Comparison of ENCODE assay signal across 8 mouse cellular contexts in the genomic region with DNA sequence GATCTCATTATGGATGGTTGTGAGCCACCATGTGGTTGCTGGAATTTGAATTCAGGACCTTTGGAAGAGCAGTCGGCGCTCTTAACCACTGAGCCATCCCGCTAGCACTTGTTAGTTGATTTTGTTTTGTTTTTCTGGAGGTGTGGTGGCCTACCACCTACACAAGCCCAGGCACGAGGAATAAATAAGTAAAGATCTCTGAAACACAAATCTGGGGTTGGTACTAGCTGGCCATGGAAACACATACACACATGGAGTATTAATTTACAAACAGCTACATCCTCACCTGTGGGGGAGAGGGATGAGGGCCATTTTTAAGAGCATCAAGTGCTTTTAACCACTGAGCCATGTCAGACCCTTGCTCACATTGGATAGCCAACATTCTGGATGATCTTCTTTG. TPM values are rescaled to one million over a fixed set of nuclear protein-coding genes. Genes with fewer than 3 reads are reported as not detected.
DNase-seq lines count a peak whose midpoint lies in the region; ATAC-seq and TF ChIP-seq lines count a peak whose summit lies in the region.
"Not testable (repeated sequence)": the region's sequence is repeated elsewhere in the genome, so short reads cannot be mapped to it uniquely, and the experiment has no call there.

No protein-coding gene starts in this region.

- H3K9me3 ChIP-seq in ES-Bruce4 (replicated peaks; ENCODE audit: control insufficient read depth, insufficient read depth, low read length, poor library complexity, severe bottlenecking); embryonic facial prominence, embryonic 11.5 days (replicated peaks; ENCODE audit: control insufficient read depth, low read length); heart, embryonic 12.5 days (replicated peaks); intestine, embryonic 15.5 days; liver, embryonic 11.5 days (ENCODE audit: control insufficient read depth, low read length); midbrain, embryonic 10.5 days (replicated peaks); stomach, embryonic 15.5 days: not testable (repeated sequence)

- H3K36me3 ChIP-seq in ES-Bruce4 (ENCODE audit: control insufficient read depth, insufficient read depth, low read length, poor library complexity, severe bottlenecking); embryonic facial prominence, embryonic 11.5 days (replicated peaks; ENCODE audit: control insufficient read depth, insufficient read depth, low read depth, low read length); heart, embryonic 12.5 days; intestine, embryonic 15.5 days; liver, embryonic 11.5 days (ENCODE audit: control insufficient read depth, insufficient read depth, low read length); midbrain, embryonic 10.5 days; stomach, embryonic 15.5 days: not testable (repeated sequence)

- not testable (repeated sequence) for H3K4me1 ChIP-seq in ES-Bruce4 (ENCODE audit: control insufficient read depth, insufficient read depth, low read length); embryonic facial prominence, embryonic 11.5 days (ENCODE audit: control insufficient read depth, insufficient read depth, low read length); heart, embryonic 12.5 days (replicated peaks); intestine, embryonic 15.5 days (replicated peaks); liver, embryonic 11.5 days (replicated peaks; ENCODE audit: control insufficient read depth, insufficient read depth, low read length); midbrain, embryonic 10.5 days; stomach, embryonic 15.5 days

- peak; percentile 82; the same call in 1 of the 2 replicates for ATAC-seq in embryonic facial prominence, embryonic 11.5 days (replicated peaks; ENCODE audit: insufficient number of reproducible peaks, low FRiP score, low TSS enrichment, low read depth)
- ATAC-seq in heart, embryonic 12.5 days (ENCODE audit: insufficient number of reproducible peaks, low FRiP score) = peak; percentile 90
- peak; percentile 68; the same call in 1 of the 2 replicates for ATAC-seq in intestine, embryonic 15.5 days
- ATAC-seq in liver, embryonic 11.5 days (replicated peaks; ENCODE audit: low FRiP score) = peak; percentile 74
- peak; percentile 72; the same call in 1 of the 2 replicates for ATAC-seq in stomach, embryonic 15.5 days (ENCODE audit: insufficient read depth, low FRiP score, low read depth)

- not testable (repeated sequence) for H3K9ac ChIP-seq in ES-Bruce4 (ENCODE audit: low read depth, poor library complexity, severe bottlenecking); embryonic facial prominence, embryonic 11.5 days (replicated peaks; ENCODE audit: low read length); heart, embryonic 12.5 days; intestine, embryonic 15.5 days; liver, embryonic 11.5 days (ENCODE audit: low read depth, low read length); stomach, embryonic 15.5 days

- not testable (repeated sequence) for H3K27me3 ChIP-seq in ES-Bruce4 (ENCODE audit: control insufficient read depth, insufficient read depth, low read length, poor library complexity, severe bottlenecking); embryonic facial prominence, embryonic 11.5 days (ENCODE audit: control insufficient read depth, insufficient read depth, low read length); heart, embryonic 12.5 days (replicated peaks); intestine, embryonic 15.5 days (replicated peaks); liver, embryonic 11.5 days (replicated peaks; ENCODE audit: control insufficient read depth, insufficient read depth, low read length); midbrain, embryonic 10.5 days (ENCODE audit: low read depth, poor library complexity, severe bottlenecking); stomach, embryonic 15.5 days (replicated peaks)

- H3K27ac ChIP-seq in ES-Bruce4 (ENCODE audit: insufficient read depth, low read length) = peak overlapping the region; percentile 29; the same call in 1 of the 2 replicates
- H3K27ac ChIP-seq in embryonic facial prominence, embryonic 11.5 days (replicated peaks; ENCODE audit: low read depth, low read length); heart, embryonic 12.5 days (ENCODE audit: poor library complexity, severe bottlenecking); intestine, embryonic 15.5 days; liver, embryonic 11.5 days (ENCODE audit: low read depth, low read length); midbrain, embryonic 10.5 days (replicated peaks); stomach, embryonic 15.5 days: not testable (repeated sequence)

- H3K4me3 ChIP-seq in ES-Bruce4 (ENCODE audit: low read depth, low read length); embryonic facial prominence, embryonic 11.5 days (ENCODE audit: low read depth, low read length); heart, embryonic 12.5 days; intestine, embryonic 15.5 days (replicated peaks); liver, embryonic 11.5 days (ENCODE audit: low read depth, low read length); midbrain, embryonic 10.5 days; stomach, embryonic 15.5 days (replicated peaks): not testable (repeated sequence)

- WGBS in embryonic facial prominence, embryonic 11.5 days = 77% methylated on average over 4 of the region's 4 CpGs
- 77% methylated on average over 4 of the region's 4 CpGs for WGBS in heart, embryonic 12.5 days
- 80% methylated on average over 4 of the region's 4 CpGs for WGBS in intestine, embryonic 15.5 days
- WGBS in liver, embryonic 11.5 days = 77% methylated on average over 4 of the region's 4 CpGs
- 82% methylated on average over 4 of the region's 4 CpGs for WGBS in midbrain, embryonic 10.5 days
- WGBS in stomach, embryonic 15.5 days = 78% methylated on average over 4 of the region's 4 CpGs

- not testable (repeated sequence) for TF ChIP-seq CTCF in ES-Bruce4 (IDR thresholded peaks at IDR 0.05; ENCODE audit: low read depth, low read length)

- not testable (repeated sequence) for H3K4me2 ChIP-seq in embryonic facial prominence, embryonic 11.5 days (ENCODE audit: low read depth, low read length); heart, embryonic 12.5 days; intestine, embryonic 15.5 days (replicated peaks); liver, embryonic 11.5 days; stomach, embryonic 15.5 days

- not testable (repeated sequence) for TF ChIP-seq POLR2A in ES-Bruce4 (IDR thresholded peaks at IDR 0.05; ENCODE audit: insufficient read depth, low read length)

- not testable (repeated sequence) for TF ChIP-seq EP300 in ES-Bruce4 (IDR thresholded peaks at IDR 0.05; ENCODE audit: insufficient read depth, low read depth, low read length)

- DNase-seq in brain, adult 2 months (ENCODE audit: low read depth, low spot score) = peak; percentile 29
- peak; percentile 11 for DNase-seq in embryonic facial prominence, embryonic 11.5 days (ENCODE audit: low spot score)
- peak; percentile 64 for DNase-seq in liver, embryonic 11.5 days (ENCODE audit: low spot score)
- DNase-seq in midbrain, embryonic 10.5 days (ENCODE audit: low spot score) = peak; percentile 37

RNA-seq across cellular contexts. Expression of gene Zfp746, which starts 34.7 kb away (rescaled TPM):
- 18.5 and 20.0 TPM in 2 replicates for polyA plus RNA-seq in ES-Bruce4 (2011; ENCODE audit: insufficient read depth, insufficient read length, low read depth, missing spikeins)
- polyA plus RNA-seq in embryonic facial prominence, embryonic 11.5 days (2014; fragmentation: Nextera tagmentation; extraction: Ambion mirVana) = 21.3 and 25.6 TPM in 2 replicates
- polyA plus RNA-seq in heart, embryonic 12.5 days (2016; fragmentation: Nextera tagmentation; extraction: Ambion mirVana) = 12.8 and 15.3 TPM in 2 replicates
- 15.1 and 15.6 TPM in 2 replicates for polyA plus RNA-seq in intestine, embryonic 15.5 days (2015; fragmentation: Nextera tagmentation; extraction: Ambion mirVana)
- 11.5 and 14.5 TPM in 2 replicates for polyA plus RNA-seq in liver, embryonic 11.5 days (2014; fragmentation: Nextera tagmentation; extraction: Ambion mirVana)
- polyA plus RNA-seq in midbrain, embryonic 10.5 days (2016; fragmentation: Nextera tagmentation; extraction: Ambion mirVana) = 19.1 and 19.3 TPM in 2 replicates
- polyA plus RNA-seq in stomach, embryonic 15.5 days (2015; fragmentation: Nextera tagmentation; extraction: Ambion mirVana) = 17.0 and 17.1 TPM in 2 replicates

Comparison
In these comparisons a context has a peak if more than half of its experiments do, and no peak if none do; other contexts are left out.
1. DNase-seq: peak in every context shown above with its lines; median percentile 64 in liver, embryonic 11.5 days; 37 in midbrain, embryonic 10.5 days; 29 in brain, adult 2 months; 11 in embryonic facial prominence, embryonic 11.5 days.